Comparison of ENCODE assay signal across 1 mouse cellular context in the genomic region with DNA sequence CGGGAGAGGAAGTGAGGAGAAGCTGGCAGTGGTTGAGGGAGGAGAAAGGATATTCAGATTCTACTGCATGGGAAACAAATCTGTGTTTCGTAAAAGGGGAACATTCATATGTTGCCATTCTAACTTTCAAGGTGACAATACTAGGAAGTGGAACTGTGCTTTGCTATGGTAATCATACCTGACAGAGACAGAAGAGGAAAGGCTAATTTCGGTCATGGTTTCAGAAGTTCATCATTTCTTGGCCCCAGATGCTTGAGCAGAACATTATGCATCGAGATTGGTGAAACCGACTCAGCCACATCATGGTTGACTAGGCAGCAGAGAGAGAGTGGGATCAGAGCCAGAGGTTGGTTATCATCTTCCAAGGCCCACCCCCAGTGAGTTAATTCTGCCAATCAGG.
TF ChIP-seq lines count a peak whose summit lies in the region.

No protein-coding gene starts in this region.

TF ChIP-seq in CH12.LX, 34 proteins besides CTCF, POLR2A, EP300 and RAD21:
- TF ChIP-seq TBP (conservative IDR thresholded peaks at IDR 0.05; ENCODE audit: low read depth, low read length) (0 out of 2 replicates have a peak, but pooled peaks have one; percentile 31), CHD2 (IDR thresholded peaks at IDR 0.05; ENCODE audit: low read length) (peak; percentile 86), UBTF (IDR thresholded peaks at IDR 0.05; ENCODE audit: low read depth, low read length) (no peak), SMC3 (IDR thresholded peaks at IDR 0.05; ENCODE audit: low read depth, low read length) (no peak), HCFC1 (IDR thresholded peaks at IDR 0.05; ENCODE audit: low read depth, low read length) (peak; percentile 43; the same call in 1 of the 2 replicates), BHLHE40 (IDR thresholded peaks at IDR 0.05; ENCODE audit: low read depth, low read length) (peak; percentile 87), IRF4 (IDR thresholded peaks at IDR 0.05; ENCODE audit: low read depth, low read length) (peak; percentile 96), ZNF384 (IDR thresholded peaks at IDR 0.05; ENCODE audit: low read depth, low read length) (peak; percentile 31; the same call in 1 of the 2 replicates), MAFK (IDR thresholded peaks at IDR 0.05; ENCODE audit: insufficient replicate concordance, low read length) (peak; percentile 89), MEF2A (IDR thresholded peaks at IDR 0.05; ENCODE audit: borderline replicate concordance, low read depth, low read length) (peak; percentile 99), ZMIZ1 (IDR thresholded peaks at IDR 0.05; ENCODE audit: low read depth, low read length) (peak; percentile 53), KAT2A (IDR thresholded peaks at IDR 0.05; ENCODE audit: insufficient replicate concordance, low read length) (no peak), MXI1 (IDR thresholded peaks at IDR 0.05; ENCODE audit: low read depth, low read length) (no peak; the same call in 1 of the 2 replicates), RCOR1 (conservative IDR thresholded peaks at IDR 0.05; ENCODE audit: low read depth, low read length) (peak; percentile 93), ELF1 (IDR thresholded peaks at IDR 0.05; ENCODE audit: low read depth, low read length) (peak; percentile 78), JUND (conservative IDR thresholded peaks at IDR 0.05; ENCODE audit: low read depth, low read length) (peak; percentile 87), MAZ (IDR thresholded peaks at IDR 0.05; ENCODE audit: low read depth, low read length) (peak; percentile 50; the same call in 1 of the 2 replicates), NRF1 (IDR thresholded peaks at IDR 0.05; ENCODE audit: low read depth, low read length) (peak; percentile 30; the same call in 1 of the 2 replicates), MYC (IDR thresholded peaks at IDR 0.05; ENCODE audit: low read depth, low read length) (peak; percentile 78), SIN3A (IDR thresholded peaks at IDR 0.05; ENCODE audit: low read length) (peak; percentile 89), TCF12 (IDR thresholded peaks at IDR 0.05; ENCODE audit: low read depth, low read length) (peak; percentile 95), ETS1 (conservative IDR thresholded peaks at IDR 0.05; ENCODE audit: low read depth, low read length) (peak; percentile 94), JUN (IDR thresholded peaks at IDR 0.05; ENCODE audit: insufficient read depth, low read depth, low read length) (peak; percentile 88), PAX5 (IDR thresholded peaks at IDR 0.05; ENCODE audit: low read length) (no peak)
